Mouse (Mus musculus) heart, adult 8-10 months (tissue): ENCODE data around the gene Xrcc5. TPM values are rescaled to one million over a fixed set of nuclear protein-coding genes. Genes with fewer than 3 reads are reported as not detected.

Experiments used
- DNase-seq: peaks from one replicate; pipeline ENCODE4 v3.0.0; 2022; ENCODE audit warnings: low spot score
- total RNA-seq, 4 experiments: library from RNA; stranded (reverse); gene quantifications; 2 replicates each; pipeline ENCODE4 v1.2.4; 2022

The Xrcc5 gene
- 10 to 100 TPM; 17.7 to 19.4 (median 19.3) TPM for total RNA-seq

GRCm38 (mm10) chr1:72307317-72307798 is at the start of gene Xrcc5:
TSS of gene Xrcc5 (plus strand) at chr1:72307421.
- peak; percentile 92 for DNase-seq

DNA sequence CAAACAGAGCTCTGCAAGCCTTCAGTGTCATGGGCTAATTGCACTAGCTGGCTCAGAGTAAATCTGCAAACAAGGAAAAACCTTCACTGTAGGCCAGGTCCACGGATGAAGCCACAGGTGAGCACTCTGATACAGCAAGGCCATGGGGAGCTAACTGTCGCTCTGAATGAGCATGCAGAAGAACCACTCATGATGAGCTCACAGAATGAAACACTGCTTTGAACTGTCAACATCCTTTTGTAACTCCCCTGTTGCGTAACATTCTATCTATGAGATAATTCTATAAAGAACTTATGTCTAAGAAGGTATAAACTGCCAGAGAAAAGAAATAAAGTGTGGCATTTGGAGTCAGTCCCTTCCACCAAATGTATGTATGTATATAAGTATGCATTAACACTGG is 44.1 kb upstream of the Xrcc5 start:
- DNase-seq: no peak

DNA sequence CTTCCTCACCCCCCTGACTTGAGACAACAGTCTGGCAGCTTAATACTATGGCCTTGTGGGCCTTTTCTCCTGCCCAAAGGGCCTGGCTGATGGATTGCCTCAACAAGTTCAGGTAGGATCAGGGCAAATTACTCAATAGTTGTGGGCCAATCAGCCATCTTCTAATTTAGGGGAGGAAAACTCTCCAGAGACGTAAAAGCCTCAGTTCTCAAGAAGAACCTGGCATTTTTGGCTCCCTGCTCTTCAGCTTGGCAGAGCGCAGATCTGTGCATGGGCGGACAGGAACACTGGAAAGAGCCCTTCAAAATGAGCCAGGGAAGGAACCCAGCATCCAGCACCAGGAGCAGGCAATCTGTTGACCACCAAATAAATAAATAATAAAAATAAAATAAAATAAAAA is 29.1 kb upstream of the Xrcc5 start:
- no peak for DNase-seq

DNA sequence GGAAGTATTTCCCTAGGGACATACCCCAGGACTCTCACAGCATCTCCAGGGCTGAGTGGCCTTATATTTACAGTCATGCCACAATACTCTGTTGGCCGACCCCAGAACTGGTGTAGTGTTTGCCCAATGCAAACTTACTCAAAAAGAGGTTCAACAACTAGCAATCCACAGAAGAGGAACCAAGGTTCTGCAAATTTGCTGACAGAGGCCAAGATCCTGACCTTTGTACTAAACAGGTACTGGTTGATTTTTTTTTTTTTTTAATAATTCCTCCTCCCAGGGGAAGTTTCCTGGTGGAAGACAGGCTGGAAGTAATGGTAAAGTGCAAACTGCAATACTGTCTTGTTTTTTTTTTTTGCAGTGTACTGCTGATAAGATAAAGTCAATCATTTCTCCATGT is 24.6 kb upstream of the Xrcc5 start:
- no peak for DNase-seq

GRCm38 (mm10) chr1:72283992-72284485 is 23.2 kb upstream of the Xrcc5 start, which contains the start of the genes Pecr and Tmem169:
TSS of gene Pecr (minus strand) at chr1:72284314.
TSS of gene Tmem169 (plus strand) at chr1:72284369.
- DNase-seq: peak; percentile 93

- no peak for DNase-seq
Measured at GRCm38 (mm10) chr1:72284539-72284938, 22.7 kb upstream of the Xrcc5 start.

DNA sequence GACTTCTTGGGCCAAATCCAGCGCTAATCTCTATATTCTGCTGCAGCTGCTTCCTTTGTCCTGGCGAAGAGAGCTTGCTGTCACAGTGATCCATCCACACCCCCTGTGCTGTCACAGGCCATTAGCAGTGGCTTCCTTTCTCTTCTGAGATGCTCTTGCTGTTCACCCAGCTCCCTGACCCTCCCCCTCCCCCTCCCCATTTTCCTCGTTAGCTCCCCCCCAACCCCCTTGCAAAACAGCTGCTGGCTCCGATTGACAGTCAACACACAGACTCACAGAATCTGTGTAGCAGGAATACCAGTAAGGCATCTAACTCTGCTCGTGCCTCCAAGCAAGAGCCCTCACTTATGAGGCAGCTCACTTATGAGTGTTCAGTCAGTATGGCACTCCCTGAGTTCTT is 20.3 kb upstream of the Xrcc5 start:
- no peak for DNase-seq

GRCm38 (mm10) chr1:72287893-72288292 is 19.3 kb upstream of the Xrcc5 start:
- no peak for DNase-seq

DNA sequence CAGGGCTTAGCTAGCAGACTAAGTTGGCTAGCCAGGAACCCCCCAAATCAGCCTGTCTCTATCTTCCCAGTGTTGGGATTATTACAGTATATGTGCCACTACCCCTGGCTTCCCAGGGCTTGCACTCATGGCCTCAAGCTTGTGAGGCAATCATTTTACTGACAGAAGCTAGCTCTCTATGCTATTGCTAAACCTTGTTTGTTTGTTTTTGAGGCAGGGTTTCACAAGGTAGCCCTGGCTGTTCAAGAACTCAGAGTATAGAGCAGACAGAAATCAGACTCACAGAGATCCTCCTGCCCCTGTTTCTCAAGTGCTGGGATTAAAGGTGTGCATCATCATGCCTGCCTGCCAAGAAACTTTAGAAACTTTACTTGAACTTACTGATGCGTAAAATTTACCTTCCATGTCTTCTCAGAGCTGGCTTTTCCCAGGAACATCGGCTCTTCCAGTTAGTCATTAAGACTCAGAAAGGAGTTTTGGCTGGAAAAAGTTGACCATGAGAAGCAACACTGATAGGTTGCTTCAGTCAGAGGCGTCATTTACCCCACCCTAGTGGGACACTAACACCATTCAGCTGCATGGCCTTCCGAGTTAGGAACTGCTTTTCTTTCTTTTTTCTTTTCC is 18.6 kb upstream of the Xrcc5 start:
- no peak for DNase-seq

- no peak for DNase-seq
Measured at GRCm38 (mm10) chr1:72290896-72291295, 16.3 kb upstream of the Xrcc5 start.

- no peak for DNase-seq
Measured at GRCm38 (mm10) chr1:72291421-72291820, 15.8 kb upstream of the Xrcc5 start.

DNA sequence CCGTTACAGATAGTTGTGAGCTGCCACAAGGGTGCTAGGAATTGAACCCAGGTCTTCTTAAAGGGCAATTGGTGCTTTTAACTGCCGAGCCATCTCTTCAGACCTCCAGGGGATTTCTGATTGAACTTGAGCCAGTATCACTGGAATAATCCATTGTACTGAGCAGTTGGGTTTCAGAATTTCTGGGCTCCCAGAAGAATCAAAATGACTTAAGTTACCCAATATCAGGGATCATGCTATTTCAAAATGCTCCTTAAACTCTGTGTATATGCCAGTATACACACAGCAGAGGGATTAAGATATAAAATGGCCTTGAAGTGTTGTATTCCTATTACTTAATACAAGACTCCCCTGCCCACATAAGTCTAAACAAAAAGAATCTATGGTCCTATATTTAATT is 15.3 kb upstream of the Xrcc5 start:
- no peak for DNase-seq

- no peak for DNase-seq
Measured at GRCm38 (mm10) chr1:72293869-72294663, 13.2 kb upstream of the Xrcc5 start.

DNA sequence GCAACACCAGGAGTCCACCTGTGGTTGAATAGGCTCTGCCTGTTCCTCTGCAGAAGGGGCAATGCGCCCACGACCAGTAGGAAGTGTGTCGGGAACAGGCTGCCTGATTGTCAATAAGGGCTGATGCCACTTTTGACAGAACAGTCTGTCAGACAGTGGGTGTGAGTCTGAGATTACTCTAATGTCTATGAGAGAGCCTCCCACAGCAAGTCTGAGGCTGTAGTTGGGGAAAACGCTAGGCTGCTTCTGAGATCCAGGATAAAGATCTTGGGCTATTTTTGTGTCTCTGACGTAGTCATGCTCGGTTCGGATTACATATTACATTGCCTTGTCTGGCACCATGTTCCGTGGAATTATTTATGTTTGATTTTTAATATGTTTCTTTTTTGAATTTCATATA is 11.5 kb upstream of the Xrcc5 start:
- DNase-seq: no peak

DNA sequence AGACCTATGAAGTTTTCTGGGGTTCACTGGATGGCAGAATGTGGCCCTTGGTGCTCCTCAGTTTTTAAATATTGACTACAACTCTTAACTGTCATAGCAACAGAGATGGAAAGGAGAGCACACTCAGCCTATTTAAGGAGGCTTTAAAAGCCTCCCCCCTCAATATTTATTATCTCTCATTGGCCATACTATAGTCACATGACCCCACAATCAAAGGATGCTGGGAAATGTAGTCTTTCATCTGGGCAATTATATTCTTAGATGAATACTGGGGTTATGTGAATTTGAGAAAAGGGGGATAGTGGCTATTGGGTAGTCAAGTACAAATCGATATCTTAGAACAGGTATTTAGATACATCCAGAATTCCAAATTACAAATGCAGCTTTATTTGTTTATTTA is 5.4 kb upstream of the Xrcc5 start:
- no peak for DNase-seq

DNA sequence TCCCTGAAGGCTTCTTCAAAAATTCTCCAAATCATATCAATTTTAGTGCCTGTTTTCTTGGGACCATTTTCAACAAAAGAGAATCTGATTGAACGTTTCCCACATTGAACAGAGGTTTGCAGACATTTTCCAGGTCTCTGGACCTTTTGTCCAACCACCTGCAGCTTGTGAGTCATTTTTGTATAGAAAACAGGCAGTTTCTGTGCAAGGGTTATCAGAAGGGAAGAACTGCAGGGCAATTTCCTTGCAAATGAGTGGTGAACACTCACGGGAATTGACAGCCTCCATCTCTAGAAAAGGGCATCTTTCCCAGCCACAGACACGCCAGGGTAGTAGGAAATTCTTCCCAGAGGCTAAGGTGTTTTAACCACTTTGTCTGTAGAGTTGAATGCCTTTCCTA is 980 bp upstream of the Xrcc5 start:
- no peak for DNase-seq

- no peak for DNase-seq
Measured at GRCm38 (mm10) chr1:72306679-72307181, 491 bp upstream of the Xrcc5 start.

GRCm38 (mm10) chr1:72308919-72309318 is 1.7 kb downstream of the Xrcc5 start:
- DNase-seq: no peak

GRCm38 (mm10) chr1:72309744-72310424 is 2.7 kb downstream of the Xrcc5 start:
- DNase-seq: no peak

GRCm38 (mm10) chr1:72312701-72313398 is 5.6 kb downstream of the Xrcc5 start:
- DNase-seq: no peak

DNA sequence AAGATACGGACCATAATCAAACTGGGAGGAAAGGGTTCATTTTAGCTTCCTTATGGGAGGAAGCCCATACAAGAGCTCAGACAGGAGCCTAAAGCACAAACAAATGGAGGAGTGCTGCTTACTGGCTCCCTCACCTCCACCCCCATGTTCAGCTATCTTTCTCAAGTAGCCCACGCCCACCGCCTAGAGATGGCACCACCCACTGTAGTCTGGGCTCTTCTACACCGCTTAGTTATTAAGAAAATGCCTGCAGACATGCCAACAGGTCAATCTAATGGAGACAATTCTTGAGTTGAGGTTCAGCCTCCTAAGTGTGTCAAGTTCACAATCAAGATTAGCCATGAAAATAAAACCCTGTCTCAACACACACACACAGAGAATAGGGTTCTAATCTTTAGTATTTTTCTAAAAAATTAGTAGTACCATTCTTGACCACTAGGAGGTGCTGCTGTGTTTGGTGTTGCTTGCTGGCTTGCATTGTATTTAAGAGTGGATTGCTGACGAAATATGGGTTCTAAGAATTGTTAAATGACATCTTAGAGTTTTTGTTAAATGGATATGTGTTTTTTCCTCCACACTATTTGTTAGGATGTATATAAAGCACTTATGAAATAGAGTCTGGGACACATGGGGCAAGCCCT is 6.3 kb downstream of the Xrcc5 start:
- DNase-seq: peak; percentile 13
